Mouse (Mus musculus) right cerebral cortex, postnatal 14 days (tissue): ENCODE measurements around the gene Mapkbp1.

Experiments
- DNase-seq: peaks from one replicate; pipeline ENCODE4 v3.0.0; 2022

Gene Mapkbp1

GRCm38 (mm10) chr2:120011462-120012200 lies 39.1 kb downstream of the Mapkbp1 start:
- peak; percentile 69 for DNase-seq

DNA sequence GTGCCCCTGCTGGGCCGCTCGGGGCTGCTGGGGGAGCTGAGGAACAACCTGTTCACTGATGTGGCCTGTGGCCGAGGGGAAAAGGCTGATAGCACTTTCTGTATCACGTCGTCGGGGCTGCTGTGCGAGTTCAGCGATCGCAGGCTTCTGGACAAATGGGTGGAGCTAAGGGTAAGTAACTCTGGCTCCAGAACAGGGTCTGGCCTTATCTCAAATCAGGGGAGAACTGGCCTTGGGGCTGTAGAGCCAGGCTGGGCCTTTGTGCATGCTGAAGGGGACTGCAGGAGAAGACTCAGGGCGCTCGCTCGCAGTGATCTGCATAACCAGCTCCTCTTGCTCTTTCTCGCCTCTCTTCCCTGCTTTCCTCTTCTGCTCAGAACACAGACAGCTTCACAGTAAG lies 40.4 kb downstream of the Mapkbp1 start:
- DNase-seq, result no peak

DNA sequence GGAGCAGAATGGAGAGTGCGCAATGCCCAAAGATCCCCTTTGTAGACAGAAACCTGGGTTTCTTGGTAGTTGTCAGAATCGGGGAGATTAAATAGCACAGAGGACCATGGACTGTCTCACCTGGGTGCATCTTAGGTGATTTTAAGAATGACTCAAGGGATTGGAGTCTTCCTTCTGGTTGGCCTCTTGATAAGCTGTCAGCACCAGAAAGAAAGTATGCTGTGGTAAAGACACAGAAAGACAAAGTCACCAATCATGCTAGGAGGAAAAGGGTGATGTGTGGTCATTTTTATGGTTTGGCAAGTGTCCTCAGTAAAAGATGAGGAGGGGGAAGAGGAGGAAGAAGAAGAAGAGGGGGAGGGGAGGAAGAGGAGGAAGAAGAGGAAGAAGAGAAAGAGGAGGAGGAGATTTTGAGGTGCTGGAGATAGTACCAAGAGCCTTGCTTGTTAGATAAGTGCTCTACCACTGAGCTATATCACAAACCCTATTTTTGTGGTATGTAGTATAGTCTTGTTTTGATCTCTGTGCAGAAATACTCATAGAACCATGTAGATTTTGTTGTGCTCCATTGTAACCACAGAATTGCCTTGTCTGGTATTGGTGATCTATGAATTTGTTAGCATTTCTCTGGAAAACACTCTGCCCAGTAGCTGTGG lies 41.5 kb downstream of the Mapkbp1 start:
- DNase-seq, result no peak

DNA sequence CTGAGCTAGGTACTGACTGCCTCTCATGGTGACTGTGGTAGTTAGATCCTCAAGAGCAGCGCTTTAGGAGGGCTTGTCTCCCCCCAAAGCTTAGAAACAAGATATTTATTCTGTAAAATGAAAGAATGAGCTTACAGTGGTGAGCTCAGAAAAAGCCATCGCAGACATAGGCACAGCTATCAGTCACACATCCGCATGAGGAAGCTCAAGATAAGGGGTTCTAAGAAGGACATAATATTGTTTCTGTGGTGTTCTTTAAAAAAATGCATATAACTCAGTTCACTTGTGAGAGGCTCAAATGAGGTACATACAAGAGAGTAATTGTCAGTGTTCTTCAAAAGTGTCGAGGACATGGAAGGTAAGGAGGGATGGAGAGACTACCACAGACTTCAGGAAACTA lies 43.4 kb downstream of the Mapkbp1 start:
- no peak for DNase-seq

- DNase-seq, result no peak
Observed at GRCm38 (mm10) chr2:120017599-120017998, 45.1 kb downstream of the Mapkbp1 start.

DNA sequence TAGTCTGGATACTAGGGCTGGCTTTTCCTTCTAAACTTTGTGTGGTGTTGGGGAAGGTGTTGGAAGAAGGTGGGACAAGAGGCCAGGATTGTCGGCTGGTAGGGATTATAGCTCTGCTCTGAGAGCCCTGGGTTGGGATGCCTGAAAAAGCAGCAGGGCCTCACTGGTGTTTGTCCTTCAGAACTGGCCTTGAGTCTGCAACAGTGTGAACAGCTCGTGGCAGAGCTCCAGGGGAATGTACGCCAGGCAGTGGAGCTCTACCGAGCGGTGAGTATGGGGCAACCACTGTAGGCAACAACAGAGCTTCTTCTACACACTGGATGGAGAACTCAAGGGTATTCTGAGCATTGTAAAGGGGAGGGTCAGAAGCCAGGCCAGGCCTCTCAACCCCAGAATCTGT lies 51.8 kb downstream of the Mapkbp1 start:
- no peak for DNase-seq

DNA sequence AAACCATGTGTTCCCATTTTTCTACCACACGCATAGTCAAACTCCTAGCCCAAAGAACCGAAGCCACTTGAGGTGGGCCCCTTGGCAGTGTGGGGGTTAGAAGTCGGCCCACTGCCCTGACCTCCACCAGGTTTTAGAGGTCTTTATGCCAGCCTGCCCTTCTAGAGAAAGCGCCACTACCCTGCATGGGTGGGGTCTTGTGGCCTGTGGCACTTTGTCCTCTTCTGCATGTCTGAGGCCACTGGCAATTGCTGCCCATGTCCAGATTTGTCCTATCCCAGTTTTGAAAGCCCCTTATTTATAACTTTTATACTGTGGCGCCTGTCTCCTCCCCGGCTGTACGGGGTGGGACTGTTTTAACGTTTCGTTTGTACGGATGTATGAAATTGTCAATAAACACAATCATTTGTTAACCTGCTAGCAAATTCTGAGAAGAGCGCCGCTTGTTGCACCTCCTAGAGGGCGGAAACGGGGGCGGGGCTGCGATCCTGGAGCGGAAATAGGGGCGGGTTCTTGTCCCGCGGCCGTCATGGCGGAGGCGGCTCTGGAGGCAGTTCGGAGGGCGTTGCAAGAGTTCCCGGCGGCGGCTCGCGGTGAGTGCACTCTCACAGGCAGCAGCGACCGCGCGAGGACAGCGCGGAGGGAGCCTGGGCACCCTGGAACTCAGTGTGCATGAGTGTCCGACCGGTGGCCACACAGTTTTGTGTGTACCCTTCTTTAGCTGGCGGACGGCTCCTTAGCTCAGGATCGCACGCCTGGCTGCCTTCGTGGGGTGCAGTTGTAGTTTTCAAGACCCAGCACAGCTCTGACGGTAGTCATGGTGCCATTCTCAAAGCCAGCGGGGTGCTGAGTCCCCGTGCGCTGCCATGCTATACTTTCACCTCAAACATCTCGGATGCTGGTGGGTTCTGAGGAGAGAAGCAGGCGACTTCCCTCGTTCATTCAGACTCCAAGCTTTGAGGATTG lies 54.8 kb downstream of the Mapkbp1 start, which contains the start of the genes Jmjd7 and Gm28042:
TSS of gene Jmjd7 (plus strand) at position 500 of the 966 bp plus-strand sequence.
TSS of gene Gm28042 (plus strand) at position 510 of the 966 bp plus-strand sequence.
- DNase-seq, result peak; percentile 88

DNA sequence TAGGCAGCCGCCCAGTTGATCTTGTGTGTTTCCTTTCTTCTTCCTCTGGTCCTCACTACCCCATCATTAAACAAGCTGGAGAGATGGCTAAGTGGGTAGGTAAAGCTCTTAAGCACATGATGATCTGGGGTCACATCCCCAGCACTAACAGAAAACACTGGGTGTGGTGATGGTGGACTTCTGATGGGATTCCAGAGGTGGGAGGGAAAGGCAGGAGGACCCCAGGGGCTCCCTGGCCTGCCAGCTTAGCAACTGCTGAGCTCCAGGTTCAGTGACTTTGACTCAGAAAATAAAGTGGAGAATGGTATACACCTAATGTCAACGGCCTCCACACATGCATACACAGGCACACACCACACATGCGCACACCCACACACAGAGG lies 55.4 kb downstream of the Mapkbp1 start:
- DNase-seq, result no peak

DNA sequence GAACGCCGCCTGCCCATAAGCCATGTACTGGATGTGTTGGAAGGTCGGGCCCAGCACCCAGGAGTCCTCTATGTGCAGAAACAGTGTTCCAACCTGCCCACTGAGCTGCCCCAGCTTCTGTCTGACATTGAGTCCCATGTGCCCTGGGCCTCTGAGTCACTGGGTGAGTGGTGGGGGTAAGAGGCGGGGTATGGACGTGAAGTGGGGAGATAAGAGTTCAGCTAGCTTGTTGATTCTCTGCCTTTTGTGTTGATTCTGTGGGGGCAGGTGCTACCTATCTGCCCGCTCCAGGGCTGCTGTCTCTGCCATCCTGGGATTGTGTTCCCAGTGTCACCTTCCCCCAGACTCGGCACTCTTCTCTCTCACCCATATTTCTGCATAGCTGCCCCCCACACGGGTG lies 57.9 kb downstream of the Mapkbp1 start:
- no peak for DNase-seq

- no peak for DNase-seq
Observed at GRCm38 (mm10) chr2:120032726-120033467, 60.4 kb downstream of the Mapkbp1 start, which contains the start of gene Pla2g4b. Pla2g4b (plus strand) TSS chr2:120033417.

- no peak for DNase-seq
Observed at GRCm38 (mm10) chr2:120033726-120034125, 61.2 kb downstream of the Mapkbp1 start.

GRCm38 (mm10) chr2:120037744-120038143 lies 65.2 kb downstream of the Mapkbp1 start:
- no peak for DNase-seq

GRCm38 (mm10) chr2:120040991-120041390 lies 68.5 kb downstream of the Mapkbp1 start:
- no peak for DNase-seq

GRCm38 (mm10) chr2:120044101-120044603 lies 71.7 kb downstream of the Mapkbp1 start:
- no peak for DNase-seq

DNA sequence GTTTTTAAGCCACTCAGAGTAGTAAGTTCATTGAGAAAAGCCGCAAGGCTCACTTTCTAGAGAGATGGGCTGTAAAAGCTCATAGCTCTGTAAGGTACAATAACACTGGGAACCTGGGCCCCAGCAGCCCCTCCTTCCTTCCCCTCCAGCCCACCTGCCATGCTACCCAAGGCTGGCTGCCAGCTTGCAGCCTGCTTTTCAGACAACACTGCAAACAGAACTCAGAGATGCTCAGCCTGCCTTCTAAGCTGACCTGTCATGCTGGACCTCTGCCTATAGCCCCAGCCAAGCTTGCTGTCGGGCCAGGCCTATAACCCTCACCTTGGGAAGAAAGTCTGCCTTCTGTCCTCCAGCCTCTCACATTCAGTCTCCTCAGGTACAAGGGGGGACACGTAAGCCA lies 72.2 kb downstream of the Mapkbp1 start:
- no peak for DNase-seq

DNA sequence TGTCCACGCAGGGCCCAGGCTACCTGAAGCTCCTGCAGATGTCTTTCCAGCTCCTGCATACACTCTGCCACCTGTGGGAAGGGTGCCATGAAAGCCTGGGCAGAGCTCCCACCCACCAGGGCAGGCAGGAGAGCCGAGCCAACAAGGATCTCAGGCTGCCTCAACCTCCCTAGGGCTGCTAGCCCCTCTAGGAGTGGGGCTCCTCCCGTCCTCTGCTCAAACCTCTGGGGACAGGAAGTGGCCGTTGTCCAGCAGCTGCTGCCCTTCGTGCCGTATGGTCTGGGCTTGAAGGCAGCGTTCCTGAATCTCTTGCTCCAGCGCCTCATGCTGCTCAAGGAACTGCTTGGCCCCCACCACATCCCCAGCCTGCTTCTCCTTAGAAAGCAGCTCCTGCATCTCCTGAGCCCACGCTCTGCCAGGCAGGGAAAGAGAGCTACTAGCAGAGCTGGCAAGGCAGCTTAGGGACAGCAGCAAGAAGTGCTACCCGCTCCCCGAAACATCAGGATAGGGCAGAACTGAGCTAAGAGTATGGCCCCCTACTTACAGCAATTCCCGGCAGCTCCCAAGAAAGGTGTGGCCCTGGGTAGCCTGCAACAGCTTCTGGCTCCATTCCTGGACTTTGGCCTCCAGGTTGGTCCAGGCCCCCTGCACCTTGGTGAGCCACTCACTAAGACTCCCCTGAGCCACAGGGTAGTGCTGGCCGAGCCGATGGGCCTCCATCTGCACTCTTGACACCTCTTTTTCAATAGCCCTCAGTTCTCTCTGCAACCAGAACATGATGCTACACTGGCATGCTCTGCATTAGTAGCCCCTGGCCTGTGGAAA lies 74.2 kb downstream of the Mapkbp1 start:
- peak; percentile 57 for DNase-seq

DNA sequence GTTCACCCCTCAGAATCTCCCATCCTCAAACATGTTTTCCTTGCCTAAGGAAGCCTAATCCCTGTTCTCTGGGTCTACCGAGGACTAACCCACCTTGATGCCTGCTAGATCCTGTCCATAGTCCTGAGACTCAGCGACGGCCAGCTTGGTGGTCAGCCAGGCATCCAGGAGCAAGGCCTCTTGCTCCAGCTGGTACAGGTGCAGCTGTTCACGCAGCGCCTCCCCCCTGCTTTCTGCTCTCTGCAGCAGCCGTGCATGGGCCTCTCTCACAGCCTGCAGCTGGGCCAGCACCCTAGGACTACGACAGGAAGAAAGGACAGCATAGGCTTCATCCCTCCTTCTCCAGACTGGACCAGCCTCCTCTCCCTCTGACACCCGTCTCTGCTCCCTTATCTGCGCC lies 75.7 kb downstream of the Mapkbp1 start:
- no peak for DNase-seq

DNA sequence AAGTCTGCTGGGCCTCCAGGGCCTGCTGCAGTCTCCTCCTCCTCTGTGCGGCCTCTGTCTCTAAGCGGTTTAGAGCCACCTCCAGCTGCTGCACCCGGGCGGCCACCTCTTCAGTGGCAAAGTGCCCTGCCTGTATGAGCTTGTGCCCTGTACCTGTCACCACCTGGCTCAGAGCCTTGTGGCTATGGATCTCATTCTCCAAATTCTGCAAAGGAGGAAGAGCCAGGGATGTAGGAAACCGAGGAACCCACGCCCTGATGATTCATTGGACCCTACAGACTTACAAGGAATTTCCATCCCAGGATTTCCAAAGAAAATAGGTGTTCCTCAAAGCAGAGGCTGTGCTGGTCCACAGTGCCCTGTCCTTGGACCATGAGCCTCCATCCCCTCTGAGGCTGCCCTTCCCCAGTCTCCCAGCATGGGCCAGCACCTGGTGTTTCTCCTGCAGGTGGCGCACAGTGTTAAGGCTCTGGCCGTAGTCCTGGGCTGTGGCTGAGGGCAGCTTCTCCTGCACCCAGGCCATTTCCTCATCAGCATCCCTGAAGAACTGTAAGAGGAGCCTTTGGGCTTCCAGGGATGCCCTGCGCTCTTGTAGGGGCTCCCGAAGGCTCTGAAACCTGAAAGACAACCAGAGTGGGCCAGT lies 77.3 kb downstream of the Mapkbp1 start:
- DNase-seq, result peak; percentile 38

DNA sequence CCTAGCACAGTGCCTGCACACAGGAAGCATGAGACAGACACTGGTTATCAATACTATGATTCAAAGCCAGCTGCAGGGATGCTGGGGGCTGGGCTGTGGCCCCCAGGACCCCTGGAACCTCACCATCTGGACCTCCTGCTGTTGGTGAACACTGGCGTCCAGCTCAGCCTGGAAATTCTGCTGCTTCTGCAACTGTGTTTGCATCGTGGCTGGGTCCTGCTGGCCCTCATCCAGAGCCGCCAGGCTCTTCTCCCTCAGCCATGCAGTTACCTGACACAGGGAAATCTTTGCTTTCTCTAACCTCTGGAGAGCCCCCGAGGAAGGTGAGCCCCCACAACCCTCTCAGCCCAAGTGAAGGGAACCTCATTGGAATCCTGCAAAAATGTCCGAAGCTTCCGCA lies 78.9 kb downstream of the Mapkbp1 start:
- DNase-seq, result no peak

DNA sequence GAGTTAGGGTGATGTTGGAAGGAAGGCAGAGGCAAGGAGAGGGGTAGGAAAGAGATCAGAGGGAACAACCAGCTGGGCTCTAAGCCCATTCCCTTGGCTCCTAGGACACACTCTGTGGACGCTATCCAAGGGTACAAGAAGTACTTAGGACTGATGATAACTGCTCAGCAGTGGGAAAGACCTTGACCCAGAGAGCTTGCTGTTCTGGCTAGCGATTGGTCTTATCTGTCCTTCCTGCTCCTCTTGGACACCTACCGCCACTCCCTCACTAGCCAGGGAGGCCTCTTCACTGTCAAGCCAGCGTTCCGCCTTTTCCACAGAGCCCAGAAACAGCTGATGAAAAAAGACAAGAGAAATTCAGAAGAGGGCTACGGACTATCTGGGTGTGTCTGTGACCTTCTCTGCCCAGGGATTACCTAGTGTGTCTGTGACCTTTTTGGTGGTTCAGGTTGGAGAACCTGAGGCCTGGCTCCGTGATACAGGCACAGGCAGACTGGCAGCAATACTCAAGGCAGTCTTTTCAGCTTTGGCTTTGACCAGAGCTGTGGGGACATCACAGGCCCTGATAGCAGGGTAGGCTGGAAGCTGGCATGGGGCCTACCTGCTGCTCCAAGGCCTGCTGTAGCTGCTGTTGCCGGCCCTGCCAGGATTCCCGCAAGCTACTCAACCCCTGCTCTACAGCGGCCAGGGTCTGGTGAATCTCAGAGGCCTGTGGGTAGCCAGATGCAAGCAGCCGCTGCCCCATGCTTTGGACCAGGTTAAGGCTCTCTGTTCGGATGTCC lies 82.5 kb downstream of the Mapkbp1 start:
- DNase-seq, result no peak
